Mouse (Mus musculus) midbrain, embryonic 13.5 days (tissue): Measurements from ENCODE around the gene Dnmt3l. TPM values are rescaled to one million over a fixed set of nuclear protein-coding genes. Genes with fewer than 3 reads are reported as not detected.
A peak's percentile ranks its signal among the peaks of the same experiment; 100 is the strongest.

ENCODE experiments used
- ATAC-seq: fragments of 200-750 bp; cut with Nextera tagmentation; 2 replicates; pipeline ENCODE4 v1.8.0; 2017; ENCODE audit warnings: mild to moderate bottlenecking, moderate TSS enrichment, moderate library complexity
- H3K27ac ChIP-seq: fragments of 300-500 bp; sonication (generic); 2 replicates; pipeline ENCODE4 v1.5.1; 2015; ENCODE audit warnings: inconsistent platforms, mild to moderate bottlenecking, moderate library complexity
- H3K27me3 ChIP-seq: fragments of 300-500 bp; sonication (generic); 2 replicates; pipeline ENCODE4 v1.6.1; 2015; ENCODE audit warnings: mild to moderate bottlenecking, inconsistent platforms
- H3K36me3 ChIP-seq: fragments of 300-500 bp; sonication (generic); 2 replicates; pipeline ENCODE4 v1.6.1; 2015; ENCODE audit warnings: mild to moderate bottlenecking, inconsistent platforms
- H3K4me1 ChIP-seq: fragments of 300-500 bp; sonication (generic); replicated peaks from 2 replicates; pipeline ENCODE4 v1.6.1; 2015; ENCODE audit warnings: inconsistent platforms
- H3K4me2 ChIP-seq: fragments of 300-500 bp; sonication (generic); replicated peaks from 2 replicates; pipeline ENCODE4 v1.6.1; 2015; ENCODE audit warnings: moderate library complexity, mild to moderate bottlenecking, inconsistent platforms
- H3K4me3 ChIP-seq: fragments of 300-500 bp; sonication (generic); replicated peaks from 2 replicates; pipeline ENCODE4 v1.5.1; 2015; ENCODE audit warnings: mild to moderate bottlenecking, inconsistent platforms
- H3K9ac ChIP-seq: fragments of 300-500 bp; sonication (generic); replicated peaks from 2 replicates; pipeline ENCODE4 v1.6.1; 2015; ENCODE audit warnings: mild to moderate bottlenecking, inconsistent platforms
- H3K9me3 ChIP-seq: fragments of 300-500 bp; sonication (generic); 2 replicates; pipeline ENCODE4 v1.6.1; 2016; ENCODE audit warnings: mild to moderate bottlenecking, inconsistent platforms
- WGBS: fragments of 180-500 bp; shearing (Covaris S2); methylation state at CpG from one replicate; pipeline ENCODE4 v1.1.7; 2015; 5-methylcytosine and 5-hydroxymethylcytosine counted together
- polyA plus RNA-seq: library from polyadenylated mRNA; unstranded; fragments of >200 nt; fragmentation: Nextera tagmentation; extraction: Ambion mirVana; gene quantifications from 2 replicates; pipeline ENCODE4 v1.2.1, GENCODE M21; 2015

Gene Dnmt3l
- polyA plus RNA-seq, 1 experiment from 2014 or later = not detected

DNA sequence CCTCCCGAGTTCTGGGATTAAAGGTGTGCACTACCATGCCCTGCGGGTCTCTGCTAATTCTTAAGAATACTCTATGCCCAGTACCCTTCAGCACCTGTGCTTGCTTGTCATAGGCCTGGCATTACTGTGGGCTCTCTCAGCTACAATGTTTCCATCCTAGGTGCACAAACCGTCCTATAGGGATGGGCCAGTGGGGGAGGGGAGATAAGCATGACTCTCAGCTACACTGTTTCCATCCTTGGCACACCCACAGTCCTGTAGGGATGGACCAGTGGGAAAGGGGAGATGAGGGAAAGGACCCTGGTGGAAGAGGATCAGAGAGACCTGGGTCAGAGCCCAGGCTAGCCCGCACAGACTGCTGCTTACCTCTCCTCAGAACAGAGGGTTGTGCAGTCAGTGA, 4.6 kb upstream of the Dnmt3l start:
- Histone ChIP-seq H3K9me3 (no peaks in the 10 kb centered on the region), H3K4me3 (no peak overlapping the region), H3K4me2 (no peak overlapping the region), H3K27me3 (no peaks in the 10 kb centered on the region), H3K27ac (no peak overlapping the region), H3K4me1 (no peaks in the 10 kb centered on the region), H3K9ac (no peak overlapping the region), H3K36me3 (no peaks in the 10 kb centered on the region)
- WGBS = 92% methylated on average over 4 of the region's 4 CpGs
- no peak for ATAC-seq

DNA sequence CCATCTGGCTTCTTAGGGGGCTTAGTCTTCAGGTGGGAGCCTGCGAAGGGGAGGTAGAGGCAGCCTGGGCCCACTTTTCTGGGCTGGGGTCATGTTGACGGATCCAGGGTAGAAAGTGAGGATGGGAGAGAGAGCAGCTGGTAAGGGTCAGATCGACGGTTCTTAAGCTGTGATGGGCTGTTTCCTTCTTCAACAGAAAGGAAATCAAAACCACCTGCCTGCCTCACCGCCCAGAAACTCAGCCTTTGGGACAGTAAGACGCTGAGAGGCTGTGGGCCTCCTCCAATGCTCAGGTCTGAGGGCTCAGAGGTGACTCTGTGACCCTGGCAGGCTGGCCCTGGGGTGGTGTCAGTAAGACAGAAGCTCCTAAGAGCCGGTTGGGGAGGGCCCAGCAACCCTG, 349 bp downstream of the Dnmt3l start:
- H3K36me3 ChIP-seq = no peaks in the 10 kb centered on the region
- no peak overlapping the region for H3K4me2 ChIP-seq
- WGBS = 82% methylated on average over 7 of the region's 7 CpGs
- no peak overlapping the region for H3K4me3 ChIP-seq
- H3K4me1 ChIP-seq = peaks cover 7% of the 10 kb centered on the region; the same call in 1 of the 2 replicates
- H3K27me3 ChIP-seq = no peaks in the 10 kb centered on the region
- no peak overlapping the region for H3K9ac ChIP-seq
- no peak overlapping the region for H3K27ac ChIP-seq
- no peak for ATAC-seq
- H3K9me3 ChIP-seq = no peaks in the 10 kb centered on the region

DNA sequence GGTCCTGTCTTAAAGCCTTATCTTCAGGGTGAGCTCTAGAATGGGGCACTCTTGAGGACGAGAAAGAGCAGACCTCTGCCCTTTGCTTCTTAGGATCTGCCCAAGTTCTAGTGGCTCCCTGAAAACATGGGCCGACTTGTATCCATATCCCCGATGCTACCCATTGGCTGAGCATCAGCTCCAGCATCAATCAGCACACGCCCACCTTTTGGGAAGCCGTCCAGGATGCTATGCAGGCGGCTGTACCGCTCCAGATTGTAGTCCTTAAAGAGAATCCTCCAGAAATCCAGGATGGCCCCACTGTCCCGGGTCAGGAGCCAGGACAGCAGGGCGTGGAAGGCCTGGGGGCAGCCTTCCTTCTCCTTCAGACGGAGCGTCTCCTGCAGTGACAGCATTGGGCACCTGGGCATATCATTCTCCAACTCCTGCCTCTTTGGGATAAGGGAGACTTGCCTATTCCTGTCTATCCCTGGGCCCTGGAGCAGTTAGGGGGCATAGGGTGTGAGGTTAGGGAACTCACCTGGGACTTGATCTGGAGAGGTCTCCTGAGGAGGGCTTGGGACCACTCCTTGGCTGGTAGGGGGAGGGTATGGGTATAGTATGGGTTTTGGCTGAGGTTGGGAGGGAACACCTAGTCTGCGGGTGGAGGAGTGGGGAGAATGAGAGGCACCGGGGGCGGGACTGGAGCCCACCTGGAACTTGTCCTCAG, 1.1 kb downstream of the Dnmt3l start:
- H3K9ac ChIP-seq = no peak overlapping the region; the same call in 1 of the 2 replicates

DNA sequence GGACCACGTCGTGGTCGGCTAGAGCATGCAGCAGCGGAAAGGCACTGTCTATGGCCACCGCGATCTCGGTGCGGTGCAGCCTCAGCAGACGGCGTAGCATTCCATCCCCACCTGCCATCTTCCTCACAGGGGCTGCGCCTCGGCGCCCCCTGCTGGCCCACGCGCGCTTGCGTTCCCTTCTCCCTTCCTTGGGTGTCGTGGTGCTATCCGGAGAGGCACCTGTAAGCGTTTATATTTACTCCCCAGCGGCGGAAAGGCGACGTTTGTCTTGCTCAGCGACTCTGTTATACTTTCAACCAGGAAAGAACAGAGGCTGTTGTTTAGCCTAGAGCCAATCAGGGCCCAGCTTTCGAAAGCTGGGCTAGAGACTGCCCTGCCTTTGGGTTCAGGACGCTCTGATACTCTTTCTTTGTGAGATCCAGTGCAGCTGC, 1.7 kb downstream of the Dnmt3l start, which contains the start of gene Aire:
Gene Aire (minus strand): TSS at position 205 of the 431 bp plus-strand sequence.
- no peaks in the 10 kb centered on the region for H3K36me3 ChIP-seq
- H3K9me3 ChIP-seq = no peaks in the 10 kb centered on the region
- no peaks in the 10 kb centered on the region for H3K27me3 ChIP-seq
- no peak within 1 kb of the TSS; the same call in 1 of the 2 replicates for H3K9ac ChIP-seq
- WGBS = 1% methylated on average over 27 of the region's 27 CpGs
- H3K4me2 ChIP-seq = peak within 1 kb of the TSS; percentile 55
- peak within 1 kb of the TSS; percentile 24 for H3K4me3 ChIP-seq
- no peak within 1 kb of the TSS for H3K27ac ChIP-seq
- ATAC-seq = peak; percentile 81
- peaks cover 7% of the 10 kb centered on the region; the same call in 1 of the 2 replicates for H3K4me1 ChIP-seq

More for the DNA sequence above, 1.1 kb downstream of the Dnmt3l start:
- no peaks in the 10 kb centered on the region for H3K27me3 ChIP-seq
- H3K36me3 ChIP-seq = no peaks in the 10 kb centered on the region
- peak overlapping the region; percentile 24 for H3K4me3 ChIP-seq
- ATAC-seq = peak; percentile 76
- H3K4me2 ChIP-seq = peak overlapping the region; percentile 55
- H3K4me1 ChIP-seq = peaks cover 7% of the 10 kb centered on the region; the same call in 1 of the 2 replicates
- 67% methylated on average over 14 of the region's 14 CpGs for WGBS
- H3K9me3 ChIP-seq = no peaks in the 10 kb centered on the region
- H3K27ac ChIP-seq = no peak overlapping the region

DNA sequence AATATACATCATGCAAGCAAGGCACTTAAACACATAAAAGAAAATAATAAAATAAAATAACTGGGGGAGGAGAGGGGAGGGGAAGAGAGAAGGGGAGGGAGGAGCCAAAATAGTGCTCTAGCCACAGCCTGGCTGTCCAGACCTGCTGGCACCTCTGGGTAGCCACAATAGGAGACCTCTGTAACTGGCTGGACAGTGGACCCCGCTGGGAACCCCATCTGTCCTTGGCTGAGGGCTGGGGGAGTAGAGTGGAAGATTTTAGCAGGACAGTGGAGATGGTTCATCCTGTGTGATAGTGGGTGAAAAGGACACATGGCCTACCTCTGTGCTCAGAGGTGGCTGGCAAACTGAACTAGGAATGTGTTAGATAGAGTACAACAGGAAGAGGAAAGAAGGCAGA, 2.8 kb downstream of the Dnmt3l start:
- Histone ChIP-seq H3K27me3 (no peaks in the 10 kb centered on the region), H3K36me3 (no peaks in the 10 kb centered on the region), H3K4me2 (no peak overlapping the region), H3K9ac (no peak overlapping the region), H3K9me3 (no peaks in the 10 kb centered on the region), H3K27ac (no peak overlapping the region), H3K4me1 (peaks cover 7% of the 10 kb centered on the region; the same call in 1 of the 2 replicates), H3K4me3 (no peak overlapping the region)
- no peak for ATAC-seq
- 76% methylated on average over 1 of the region's 1 CpGs for WGBS

DNA sequence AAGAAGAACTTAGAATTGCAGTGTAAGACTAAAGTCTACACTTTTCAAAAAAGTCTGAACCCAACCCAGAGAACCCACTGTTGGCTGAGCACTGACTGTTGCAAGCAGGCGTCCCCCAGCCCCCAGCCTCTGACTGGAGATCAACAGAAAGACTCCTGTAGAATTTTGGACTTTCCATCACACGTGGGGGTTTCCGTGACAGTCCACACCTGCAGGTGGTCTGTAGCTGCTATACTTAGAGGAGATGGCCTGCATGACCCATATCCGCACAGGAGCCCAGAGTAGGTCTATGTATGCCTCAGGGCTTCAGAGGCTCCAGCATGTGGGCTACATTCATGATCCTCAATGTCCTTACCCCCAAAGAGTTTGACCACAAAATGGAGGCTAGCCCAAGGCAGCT, 4.6 kb downstream of the Dnmt3l start:
- WGBS = 84% methylated on average over 4 of the region's 4 CpGs
- no peaks in the 10 kb centered on the region for H3K9me3 ChIP-seq
- H3K27ac ChIP-seq = no peak overlapping the region
- H3K4me1 ChIP-seq = peaks cover 7% of the 10 kb centered on the region; the same call in 1 of the 2 replicates
- H3K27me3 ChIP-seq = no peaks in the 10 kb centered on the region
- no peak overlapping the region for H3K9ac ChIP-seq
- H3K4me2 ChIP-seq = no peak overlapping the region
- H3K4me3 ChIP-seq = no peak overlapping the region
- ATAC-seq = no peak
- no peaks in the 10 kb centered on the region for H3K36me3 ChIP-seq

DNA sequence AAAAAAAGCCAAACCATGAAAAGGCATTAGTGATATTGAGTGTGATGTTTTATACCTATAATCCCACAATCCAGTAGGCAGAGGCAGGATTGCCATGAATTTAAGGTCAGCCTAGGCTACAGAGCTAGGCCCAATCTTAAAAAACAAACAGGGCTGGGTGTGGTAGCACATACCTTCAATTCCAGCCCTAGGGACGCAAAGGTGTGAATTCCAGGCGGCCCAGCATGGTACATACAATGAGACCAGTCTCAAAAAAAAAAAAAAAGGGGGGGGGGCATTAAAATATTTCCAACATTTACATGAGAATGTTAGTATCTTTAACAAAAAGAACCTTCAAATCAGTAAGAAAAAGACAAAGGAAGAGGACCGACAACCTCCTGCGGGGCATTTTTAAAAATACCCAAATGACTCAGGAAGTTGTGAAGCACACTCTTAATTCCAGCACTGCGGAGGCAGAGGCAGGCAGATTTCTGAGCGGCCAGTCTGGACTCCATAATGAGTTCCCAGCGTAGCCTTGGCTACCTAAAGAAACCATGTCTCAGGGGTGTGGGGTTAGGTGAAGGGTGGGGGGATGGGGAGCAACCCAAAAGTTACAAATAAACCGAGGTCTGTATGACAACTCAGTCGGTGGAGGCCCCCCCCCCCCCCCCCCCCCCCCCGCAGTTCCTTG, 6.4 kb downstream of the Dnmt3l start:
- no peaks in the 10 kb centered on the region for H3K9me3 ChIP-seq
- no peak overlapping the region for H3K9ac ChIP-seq
- no peak for ATAC-seq
- peaks cover 6% of the 10 kb centered on the region; the same call in 1 of the 2 replicates for H3K4me1 ChIP-seq
- WGBS = 87% methylated on average over 9 of the region's 10 CpGs
- no peak overlapping the region for H3K27ac ChIP-seq
- no peak overlapping the region for H3K4me2 ChIP-seq
- no peaks in the 10 kb centered on the region for H3K36me3 ChIP-seq
- H3K27me3 ChIP-seq = no peaks in the 10 kb centered on the region
- no peak overlapping the region for H3K4me3 ChIP-seq

DNA sequence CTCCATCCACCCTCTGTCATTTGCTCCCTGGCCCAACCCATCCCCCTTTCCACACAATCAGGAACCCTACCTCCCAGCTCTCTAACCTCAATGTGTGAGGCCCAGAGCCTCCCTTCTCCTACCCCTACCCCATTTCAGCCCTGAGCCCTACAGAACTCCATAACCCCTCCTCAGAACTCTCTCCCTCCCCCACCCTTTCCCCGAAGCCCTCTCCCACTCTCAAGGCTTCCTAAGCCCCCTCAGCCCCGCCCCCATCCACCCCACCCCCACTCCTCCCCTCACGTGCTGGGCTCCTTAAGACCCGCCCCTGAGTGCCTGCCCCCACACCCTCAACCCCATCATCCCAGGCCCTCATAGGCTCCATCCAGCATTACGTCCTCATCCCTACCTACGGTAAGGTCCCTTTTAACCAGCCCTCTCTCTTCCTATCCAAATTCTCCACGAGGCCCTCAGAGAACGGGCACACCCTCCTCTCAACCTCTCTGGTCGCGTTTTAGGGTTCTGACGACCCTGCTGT, 7.8 kb downstream of the Dnmt3l start:
- H3K27ac ChIP-seq = no peak overlapping the region
- H3K9me3 ChIP-seq = no peaks in the 10 kb centered on the region
- no peaks in the 10 kb centered on the region for H3K27me3 ChIP-seq
- no peak overlapping the region for H3K9ac ChIP-seq
- H3K4me2 ChIP-seq = no peak overlapping the region
- WGBS = 56% methylated on average over 11 of the region's 11 CpGs
- no peak for ATAC-seq
- no peak overlapping the region for H3K4me3 ChIP-seq
- H3K36me3 ChIP-seq = no peaks in the 10 kb centered on the region
- no peaks in the 10 kb centered on the region for H3K4me1 ChIP-seq

DNA sequence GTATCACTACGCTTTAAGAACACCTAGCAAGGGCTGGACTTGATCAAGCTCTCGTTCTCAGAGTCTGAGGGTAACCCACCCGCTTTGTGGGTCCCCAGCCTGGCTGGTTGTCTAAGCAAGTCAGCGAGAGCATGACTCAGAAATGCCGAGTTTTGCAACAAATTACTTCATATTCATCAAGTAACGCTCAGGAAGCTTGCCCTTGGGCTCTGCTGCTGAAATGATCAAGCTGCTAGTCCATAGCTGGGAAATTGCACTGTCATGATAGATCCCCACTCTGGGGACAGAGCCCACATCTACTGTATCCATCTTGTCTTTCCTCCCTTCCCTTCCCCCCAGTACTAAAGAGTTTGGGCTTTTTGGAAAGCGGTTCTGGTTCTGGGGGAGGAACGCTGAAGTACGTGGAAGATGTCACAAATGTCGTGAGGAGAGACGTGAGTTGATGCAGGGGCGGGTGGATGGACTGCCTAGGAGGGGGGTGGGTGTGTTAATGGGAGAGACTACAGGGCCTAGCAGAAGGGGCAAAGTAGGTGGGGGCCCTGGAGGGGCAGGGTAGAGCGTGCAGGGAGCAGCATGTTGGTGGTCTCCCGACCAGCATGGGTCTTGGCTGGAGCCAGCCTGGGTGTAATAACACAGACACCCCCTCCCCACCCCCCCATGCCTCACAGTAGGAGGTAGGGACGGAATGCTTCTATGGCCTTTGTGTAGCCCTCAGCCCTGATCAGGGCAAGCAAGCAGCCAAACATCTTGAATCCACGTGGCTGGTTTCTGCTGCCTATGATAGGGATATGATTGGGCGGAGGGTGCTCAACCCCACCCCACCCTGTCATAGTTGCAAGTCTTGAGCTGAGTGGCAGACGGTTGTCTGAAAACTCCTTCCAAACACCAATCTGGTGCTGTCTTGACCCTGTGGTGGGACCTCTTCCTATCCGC, 13.2 kb downstream of the Dnmt3l start:
- Histone ChIP-seq H3K36me3 (no peaks in the 10 kb centered on the region), H3K27ac (no peak overlapping the region), H3K4me3 (no peak overlapping the region), H3K4me1 (no peaks in the 10 kb centered on the region), H3K9ac (no peak overlapping the region), H3K9me3 (no peaks in the 10 kb centered on the region), H3K4me2 (no peak overlapping the region), H3K27me3 (no peaks in the 10 kb centered on the region)
- ATAC-seq = no peak
- WGBS = 75% methylated on average over 19 of the region's 19 CpGs

DNA sequence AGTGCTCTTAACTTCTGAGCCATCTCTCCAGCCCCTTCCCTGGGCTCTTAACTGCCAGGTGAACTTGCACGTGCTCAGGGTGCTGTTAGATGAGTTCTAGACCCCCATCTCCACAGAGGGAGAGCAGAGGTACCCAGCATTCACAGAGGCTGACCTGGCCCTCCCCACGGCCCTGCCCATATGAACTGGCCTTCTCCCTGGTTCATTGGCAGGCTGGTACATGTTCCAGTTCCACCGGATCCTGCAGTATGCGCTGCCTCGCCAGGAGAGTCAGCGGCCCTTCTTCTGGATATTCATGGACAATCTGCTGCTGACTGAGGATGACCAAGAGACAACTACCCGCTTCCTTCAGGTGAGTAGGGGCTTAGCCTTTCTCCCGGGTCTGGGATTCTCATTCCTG, 15.3 kb downstream of the Dnmt3l start:
- ATAC-seq = no peak
- Histone ChIP-seq H3K4me1 (no peaks in the 10 kb centered on the region), H3K27ac (no peak overlapping the region), H3K36me3 (no peaks in the 10 kb centered on the region), H3K27me3 (no peaks in the 10 kb centered on the region), H3K9me3 (no peaks in the 10 kb centered on the region), H3K4me2 (no peak overlapping the region), H3K4me3 (no peak overlapping the region), H3K9ac (no peak overlapping the region)
- 87% methylated on average over 8 of the region's 8 CpGs for WGBS

DNA sequence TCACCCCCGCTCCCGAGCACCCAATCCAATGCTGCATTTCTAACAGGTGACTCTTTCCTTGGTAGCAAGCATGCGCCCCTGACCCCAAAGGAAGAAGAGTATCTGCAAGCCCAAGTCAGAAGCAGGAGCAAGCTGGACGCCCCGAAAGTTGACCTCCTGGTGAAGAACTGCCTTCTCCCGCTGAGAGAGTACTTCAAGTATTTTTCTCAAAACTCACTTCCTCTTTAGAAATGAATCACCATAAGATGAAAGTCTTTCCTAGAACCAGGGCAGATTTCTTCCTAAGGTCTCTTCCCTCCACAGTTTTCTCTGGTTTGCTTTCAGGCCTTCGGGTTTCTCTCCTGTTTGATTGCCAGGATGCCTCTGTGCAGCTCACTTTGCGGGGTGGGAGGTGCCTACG, 21.4 kb downstream of the Dnmt3l start:
- ATAC-seq = no peak
- 90% methylated on average over 9 of the region's 9 CpGs for WGBS
- Histone ChIP-seq H3K4me3 (no peak overlapping the region), H3K9ac (no peak overlapping the region), H3K4me1 (no peaks in the 10 kb centered on the region), H3K27ac (no peak overlapping the region), H3K36me3 (no peaks in the 10 kb centered on the region), H3K9me3 (no peaks in the 10 kb centered on the region), H3K27me3 (0 out of 2 replicates have a peak, but pooled peaks cover 9% of the 10 kb centered on the region), H3K4me2 (no peak overlapping the region)
